Mouse (Mus musculus) CH12.LX (cell line): ENCODE measurements around the gene Gramd2. TPM values are rescaled to one million over a fixed set of nuclear protein-coding genes. Genes with fewer than 3 reads are reported as not detected.

Source experiments
- DNase-seq: peaks from one replicate; pipeline ENCODE4 v3.0.0-alpha.2; 2013; ENCODE audit errors: extremely low read depth
- H3K27ac ChIP-seq: 2 replicates; pipeline ENCODE4 v1.5.1; 2012; ENCODE audit warnings: low read depth, mild to moderate bottlenecking, control low read depth, moderate library complexity; ENCODE audit not compliant: insufficient read depth
- H3K27me3 ChIP-seq: replicated peaks from 2 replicates; pipeline ENCODE3; 2012; ENCODE audit warnings: inconsistent platforms
- H3K36me3 ChIP-seq, 2 experiments: replicated peaks in 1 of 2; 2 replicates each; pipeline versions ENCODE3 to v1.6.1; 2012; ENCODE audit warnings: inconsistent platforms in 1 of 2, low read length in 1 of 2, mild to moderate bottlenecking in 1 of 2, mixed read lengths in 1 of 2, moderate library complexity in 1 of 2; ENCODE audit not compliant: control insufficient read depth in 1 of 2, insufficient read depth in 1 of 2
- H3K4me1 ChIP-seq, 2 experiments: 2 replicates each; pipeline ENCODE4 v1.6.1; 2012; ENCODE audit warnings: inconsistent platforms in 1 of 2, moderate library complexity in 1 of 2; ENCODE audit not compliant: insufficient read depth in 2 of 2, control insufficient read depth in 1 of 2
- H3K4me2 ChIP-seq: 2 replicates; pipeline ENCODE4 v1.6.1; 2012; ENCODE audit warnings: low read depth, mild to moderate bottlenecking, control low read depth; ENCODE audit not compliant: poor library complexity, insufficient read depth, severe bottlenecking
- H3K4me3 ChIP-seq, 3 experiments: fragments of 150-350 bp in 1 of 3; sonication (generic) in 1 of 3; replicated peaks in 1 of 3; 2 replicates each; pipeline versions ENCODE3 to v1.5.1; 2011 to 2012; ENCODE audit warnings: low read depth in 2 of 3, low read length in 2 of 3, mild to moderate bottlenecking in 2 of 3, moderate library complexity in 2 of 3, control low read depth in 1 of 3, improper control_type of control experiment in 1 of 3, inconsistent platforms in 1 of 3, mixed read lengths in 1 of 3; ENCODE audit not compliant: poor library complexity in 1 of 3
- H3K79me2 ChIP-seq: replicated peaks from 2 replicates; pipeline ENCODE4 v1.6.1; 2012; ENCODE audit warnings: mild to moderate bottlenecking, moderate library complexity; ENCODE audit not compliant: control insufficient read depth, poor library complexity, insufficient read depth, severe bottlenecking; ENCODE audit errors: extremely low read depth
- H3K9ac ChIP-seq: 2 replicates; pipeline ENCODE4 v1.6.1; 2012; ENCODE audit warnings: low read depth, mild to moderate bottlenecking, control low read depth, moderate library complexity; ENCODE audit not compliant: insufficient read depth
- H3K9me3 ChIP-seq: replicated peaks from 2 replicates; pipeline ENCODE3; 2012; ENCODE audit warnings: low read length, inconsistent platforms, mixed read lengths
- BHLHE40 ChIP-seq: IDR thresholded peaks from 2 replicates; pipeline ENCODE4 v1.6.1; 2011; ENCODE audit warnings: mild to moderate bottlenecking, low read depth, low read length, improper control_type of control experiment
- CHD1 ChIP-seq: IDR thresholded peaks from 2 replicates; pipeline ENCODE4 v1.6.1; 2012; ENCODE audit warnings: low read depth, low read length, improper control_type of control experiment, inconsistent platforms
- CTCF ChIP-seq, 2 experiments: IDR thresholded peaks in 1 of 2; conservative IDR thresholded peaks in 1 of 2; 2 replicates each; pipeline ENCODE4 v1.5.1; 2011 to 2012; ENCODE audit warnings: low read depth in 2 of 2, low read length in 2 of 2, improper control_type of control experiment in 1 of 2, inconsistent platforms in 1 of 2, mild to moderate bottlenecking in 1 of 2, moderate library complexity in 1 of 2
- E2F4 ChIP-seq: IDR thresholded peaks from 2 replicates; pipeline ENCODE4 v1.6.1; 2011; ENCODE audit warnings: low read depth, low read length, improper control_type of control experiment; ENCODE audit not compliant: insufficient replicate concordance
- ELF1 ChIP-seq: IDR thresholded peaks from 2 replicates; pipeline ENCODE4 v1.6.1; 2014; ENCODE audit warnings: low read depth, mild to moderate bottlenecking, inconsistent platforms, low read length, improper control_type of control experiment
- ETS1 ChIP-seq: conservative IDR thresholded peaks from 2 replicates; pipeline ENCODE4 v1.6.1; 2012; ENCODE audit warnings: low read depth, mild to moderate bottlenecking, inconsistent platforms, low read length, improper control_type of control experiment, moderate library complexity
- HCFC1 ChIP-seq: IDR thresholded peaks from 2 replicates; pipeline ENCODE4 v1.6.1; 2012; ENCODE audit warnings: low read depth, mild to moderate bottlenecking, inconsistent platforms, low read length, improper control_type of control experiment
- JUND ChIP-seq: conservative IDR thresholded peaks from 2 replicates; pipeline ENCODE4 v1.6.1; 2011; ENCODE audit warnings: low read depth, low read length, improper control_type of control experiment
- KAT2A ChIP-seq: IDR thresholded peaks from 2 replicates; pipeline ENCODE4 v1.6.1; 2012; ENCODE audit warnings: low read length, improper control_type of control experiment, inconsistent platforms; ENCODE audit not compliant: insufficient replicate concordance
- MAFK ChIP-seq: IDR thresholded peaks from 2 replicates; pipeline ENCODE4 v1.6.1; 2011; ENCODE audit warnings: low read length, improper control_type of control experiment; ENCODE audit not compliant: insufficient replicate concordance
- MAX ChIP-seq: IDR thresholded peaks from 2 replicates; pipeline ENCODE4 v1.6.1; 2011; ENCODE audit warnings: low read length, improper control_type of control experiment
- MAZ ChIP-seq: IDR thresholded peaks from 2 replicates; pipeline ENCODE4 v1.6.1; 2012; ENCODE audit warnings: low read depth, mild to moderate bottlenecking, inconsistent platforms, low read length, improper control_type of control experiment, moderate library complexity
- MEF2A ChIP-seq: IDR thresholded peaks from 2 replicates; pipeline ENCODE4 v1.6.1; 2014; ENCODE audit warnings: low read depth, mild to moderate bottlenecking, inconsistent platforms, low read length, improper control_type of control experiment, borderline replicate concordance
- MXI1 ChIP-seq: IDR thresholded peaks from 2 replicates; pipeline ENCODE4 v1.6.1; 2011; ENCODE audit warnings: mild to moderate bottlenecking, low read depth, low read length, improper control_type of control experiment
- MYC ChIP-seq: IDR thresholded peaks from 2 replicates; pipeline ENCODE4 v1.6.1; 2011; ENCODE audit warnings: low read depth, mild to moderate bottlenecking, improper control_type of control experiment, low read length
- NELFE ChIP-seq: IDR thresholded peaks from 2 replicates; pipeline ENCODE4 v1.6.1; 2011; ENCODE audit warnings: low read depth, low read length, improper control_type of control experiment
- POLR2AphosphoS2 ChIP-seq: IDR thresholded peaks from 2 replicates; pipeline ENCODE4 v1.6.1; 2011; ENCODE audit warnings: low read depth, low read length, improper control_type of control experiment
- RAD21 ChIP-seq: IDR thresholded peaks from 2 replicates; pipeline ENCODE4 v1.6.1; 2011; ENCODE audit warnings: low read depth, mild to moderate bottlenecking, low read length, improper control_type of control experiment, moderate library complexity
- RCOR1 ChIP-seq: conservative IDR thresholded peaks from 2 replicates; pipeline ENCODE4 v1.6.1; 2012; ENCODE audit warnings: low read depth, mild to moderate bottlenecking, inconsistent platforms, low read length, improper control_type of control experiment
- SIN3A ChIP-seq: IDR thresholded peaks from 2 replicates; pipeline ENCODE4 v1.6.1; 2012; ENCODE audit warnings: low read length, improper control_type of control experiment, inconsistent platforms
- TCF12 ChIP-seq: IDR thresholded peaks from 2 replicates; pipeline ENCODE4 v1.6.1; 2014; ENCODE audit warnings: low read depth, mild to moderate bottlenecking, inconsistent platforms, low read length, improper control_type of control experiment
- USF1 ChIP-seq: IDR thresholded peaks from 2 replicates; pipeline ENCODE4 v1.6.1; 2014; ENCODE audit warnings: low read depth, mild to moderate bottlenecking, inconsistent platforms, low read length, improper control_type of control experiment
- ZKSCAN1 ChIP-seq: IDR thresholded peaks from 2 replicates; pipeline ENCODE4 v1.6.1; 2012; ENCODE audit warnings: low read depth, inconsistent platforms, low read length, improper control_type of control experiment, borderline replicate concordance
- dilution Hi-C: fragments of 300-500 bp; cut with MboI; formaldehyde crosslinking; loops from 2 replicates; pipeline ENCODE4 v1.14.3; 2020; ENCODE audit warnings: low sequenced_read_pairs; ENCODE audit not compliant: extremely low pct_unique_long_range_greater_than_20kb, extremely low pct_ligation_motif_present
- in situ Hi-C: fragments of 300-500 bp; cut with MboI; formaldehyde crosslinking; loops from 3 replicates; pipeline ENCODE4 v1.14.3; 2019; ENCODE audit warnings: low sequenced_read_pairs, low pct_ligation_motif_present, low pct_unique_long_range_greater_than_20kb, mixed read lengths
- polyA plus RNA-seq: library from polyadenylated mRNA; unstranded; fragments of >175 nt; gene quantifications from 2 replicates; pipeline ENCODE4 v1.2.1, GENCODE M21; 2012; ENCODE audit warnings: low read depth; ENCODE audit not compliant: insufficient read length
- total RNA-seq, 2 experiments: library from RNA; depleted of rRNA; stranded (reverse); fragments of 300-350 nt in 1 of 2; fragments of >200 nt in 1 of 2; gene quantifications; 2 replicates each; pipeline ENCODE4 v1.2.3; 2012 to 2014

The Gramd2 gene
- total and polyA plus RNA-seq, 3 experiments: 0.61 TPM; not detected in 2

- no peak overlapping the region for H3K9ac ChIP-seq
- dilution Hi-C loops: no loop called here
- no peak for TF ChIP-seq ETS1
- TF ChIP-seq MAX: no peak
- TF ChIP-seq MXI1: no peak
- TF ChIP-seq ELF1: no peak
- no peak for TF ChIP-seq MYC
- TF ChIP-seq CHD1: no peak
- TF ChIP-seq MAFK: no peak
- TF ChIP-seq NELFE: no peak
- no peak for TF ChIP-seq USF1
- no peak for TF ChIP-seq TCF12
- no peak for TF ChIP-seq POLR2AphosphoS2
- TF ChIP-seq CTCF (conservative IDR thresholded peaks at IDR 0.05 in 1 of 2, IDR thresholded peaks at IDR 0.05 in 1 of 2; ENCODE audit: low read depth in 2 of 2, low read length in 2 of 2): no peak
- no peak for TF ChIP-seq RAD21
- no peak for TF ChIP-seq RCOR1
- TF ChIP-seq, all 38 proteins: peak for 0
- no peak overlapping the region for H3K27ac ChIP-seq
- no peaks in the 10 kb centered on the region for H3K9me3 ChIP-seq
- in situ Hi-C loops: no loop called here
- no peaks in the 10 kb centered on the region for H3K4me1 ChIP-seq
- H3K79me2 ChIP-seq: no peaks in the 10 kb centered on the region
- no peak overlapping the region for H3K4me2 ChIP-seq
- no peaks in the 10 kb centered on the region for H3K36me3 ChIP-seq
- H3K27me3 ChIP-seq: peaks cover 8% of the 10 kb centered on the region
- no peak for DNase-seq
- no peak overlapping the region for H3K4me3 ChIP-seq
These were observed 14.9 kb downstream of the Gramd2 start for GRCm38 (mm10) chr9:59694571-59695450.

GRCm38 (mm10) chr9:59695451-59695813, 15.5 kb downstream of the Gramd2 start:
- no peak for DNase-seq
- no peaks in the 10 kb centered on the region for H3K36me3 ChIP-seq
- no peaks in the 10 kb centered on the region for H3K4me1 ChIP-seq
- peaks cover 8% of the 10 kb centered on the region for H3K27me3 ChIP-seq
- H3K9ac ChIP-seq: no peak overlapping the region
- no peak overlapping the region for H3K27ac ChIP-seq
- TF ChIP-seq SIN3A: no peak
- no peak for TF ChIP-seq MXI1
- no peak for TF ChIP-seq KAT2A
- TF ChIP-seq E2F4: no peak
- TF ChIP-seq JUND: no peak
- TF ChIP-seq MAFK: no peak
- TF ChIP-seq ZKSCAN1: no peak
- TF ChIP-seq MEF2A: no peak
- no peak for TF ChIP-seq ELF1
- no peak for TF ChIP-seq BHLHE40
- TF ChIP-seq ETS1: no peak
- no peak for TF ChIP-seq HCFC1
- TF ChIP-seq MAZ: no peak
- TF ChIP-seq, all 38 proteins: peak for 0
- H3K9me3 ChIP-seq: no peaks in the 10 kb centered on the region
- H3K79me2 ChIP-seq: no peaks in the 10 kb centered on the region
- no peak overlapping the region for H3K4me3 ChIP-seq
- dilution Hi-C loops: no loop called here
- H3K4me2 ChIP-seq: no peak overlapping the region
- in situ Hi-C loops: no loop called here
